Mouse (Mus musculus) cerebellum, adult 2 months (tissue): ENCODE data around the gene Mdm2. TPM values are rescaled to one million over a fixed set of nuclear protein-coding genes. Genes with fewer than 3 reads are reported as not detected.
A peak's percentile ranks its signal among the peaks of the same experiment; 100 is the strongest.

ENCODE experiments used
- DNase-seq, 2 experiments: peaks; one replicate each; pipeline ENCODE4 v3.0.0; 2021
- H3K27ac ChIP-seq: fragments of 200-500 bp; 2 replicates; pipeline ENCODE4 v1.5.1; 2012; ENCODE audit warnings: low read length, control low read depth, inconsistent platforms; ENCODE audit not compliant: insufficient read depth
- H3K27me3 ChIP-seq: fragments of 200-500 bp; 2 replicates; pipeline ENCODE4 v1.6.1; 2012; ENCODE audit warnings: inconsistent platforms, mild to moderate bottlenecking, low read length, moderate library complexity; ENCODE audit not compliant: control insufficient read depth, insufficient read depth
- H3K4me1 ChIP-seq: fragments of 200-500 bp; 2 replicates; pipeline ENCODE4 v1.6.1; 2011; ENCODE audit warnings: low read length; ENCODE audit not compliant: control insufficient read depth, insufficient read depth
- H3K4me3 ChIP-seq: fragments of 200-500 bp; replicated peaks from 2 replicates; pipeline ENCODE3; 2011; ENCODE audit warnings: mild to moderate bottlenecking, low read depth, low read length, control low read depth; ENCODE audit not compliant: insufficient read depth
- CTCF ChIP-seq: fragments of 200-500 bp; IDR thresholded peaks from 2 replicates; pipeline ENCODE4 v1.5.1; 2011; ENCODE audit warnings: low read depth, mild to moderate bottlenecking, control low read depth, low read length, moderate library complexity, borderline replicate concordance; ENCODE audit not compliant: insufficient read depth
- POLR2A ChIP-seq: fragments of 200-500 bp; IDR thresholded peaks from 2 replicates; pipeline ENCODE4 v1.6.1; 2011; ENCODE audit warnings: low read length, control low read depth, borderline replicate concordance; ENCODE audit not compliant: insufficient read depth
- WGBS: fragments of 180-500 bp; shearing (Covaris S2); methylation state at CpG from one replicate; pipeline ENCODE4 v1.1.7; 2018; 5-methylcytosine and 5-hydroxymethylcytosine counted together
- polyA plus RNA-seq: library from polyadenylated mRNA; depleted of rRNA; stranded (reverse); fragments of >200 nt; gene quantifications from 2 replicates; pipeline ENCODE4 v1.2.3, GENCODE M21; 2012

Mdm2 gene
- polyA plus RNA-seq, 1 experiment, result 67.6 TPM

GRCm38 (mm10) chr10:117675096-117676035 lies 35.2 kb downstream of the Mdm2 start:
- DNase-seq, result peak; percentile 83 to 87
- WGBS, result 21% methylated on average over 20 of the region's 20 CpGs
- no peaks in the 10 kb centered on the region for H3K4me1 ChIP-seq
- peak; percentile 54; the same call in 1 of the 2 replicates for TF ChIP-seq POLR2A
- no peak for TF ChIP-seq CTCF
- H3K27me3 ChIP-seq, result no peaks in the 10 kb centered on the region
- peak overlapping the region; percentile 55 for H3K4me3 ChIP-seq
- peak overlapping the region; percentile 64 for H3K27ac ChIP-seq

- DNase-seq, result no peak
- TF ChIP-seq CTCF, result no peak
- Histone ChIP-seq H3K27me3 (no peaks in the 10 kb centered on the region), H3K4me1 (no peaks in the 10 kb centered on the region), H3K27ac (no peak overlapping the region), H3K4me3 (no peak overlapping the region)
- WGBS, result 88% methylated on average over 3 of the region's 3 CpGs
Observed at GRCm38 (mm10) chr10:117674359-117675019, 36.1 kb downstream of the Mdm2 start.

GRCm38 (mm10) chr10:117673913-117674312 lies 36.6 kb downstream of the Mdm2 start:
- DNase-seq, result no peak
- 97% methylated on average over 1 of the region's 1 CpGs for WGBS

GRCm38 (mm10) chr10:117672693-117673092 lies 37.9 kb downstream of the Mdm2 start:
- no peaks in the 10 kb centered on the region for H3K27me3 ChIP-seq
- 26% methylated on average over 7 of the region's 7 CpGs for WGBS
- no peaks in the 10 kb centered on the region for H3K4me1 ChIP-seq
- TF ChIP-seq CTCF (no peak), POLR2A (no peak)
- H3K27ac ChIP-seq, result no peak overlapping the region; the same call in 1 of the 2 replicates
- H3K4me3 ChIP-seq, result no peak overlapping the region
- DNase-seq, result peak; percentile 27 to 39

More at GRCm38 (mm10) chr10:117673913-117674312, 36.6 kb downstream of the Mdm2 start:
- no peak overlapping the region for H3K4me3 ChIP-seq
- H3K27me3 ChIP-seq, result no peaks in the 10 kb centered on the region
- no peak overlapping the region for H3K27ac ChIP-seq
- no peaks in the 10 kb centered on the region for H3K4me1 ChIP-seq
- TF ChIP-seq POLR2A (no peak), CTCF (no peak)

GRCm38 (mm10) chr10:117671930-117672666 lies 38.5 kb downstream of the Mdm2 start:
- Histone ChIP-seq H3K4me3 (no peak overlapping the region), H3K27me3 (no peaks in the 10 kb centered on the region), H3K4me1 (no peaks in the 10 kb centered on the region), H3K27ac (no peak overlapping the region; the same call in 1 of the 2 replicates)
- 79% methylated on average over 13 of the region's 13 CpGs for WGBS
- DNase-seq, result no peak
- TF ChIP-seq CTCF (no peak), POLR2A (no peak)

- 90% methylated on average over 9 of the region's 9 CpGs for WGBS
- no peak overlapping the region for H3K27ac ChIP-seq
Observed at GRCm38 (mm10) chr10:117671266-117671665, 39.3 kb downstream of the Mdm2 start.

GRCm38 (mm10) chr10:117670791-117671190 lies 39.8 kb downstream of the Mdm2 start:
- 89% methylated on average over 5 of the region's 5 CpGs for WGBS
- Histone ChIP-seq H3K27ac (peak overlapping the region; percentile 30; the same call in 1 of the 2 replicates), H3K4me1 (no peaks in the 10 kb centered on the region), H3K27me3 (no peaks in the 10 kb centered on the region), H3K4me3 (no peak overlapping the region)
- TF ChIP-seq POLR2A, result no peak
- no peak for TF ChIP-seq CTCF
- DNase-seq, result no peak

More at GRCm38 (mm10) chr10:117671266-117671665, 39.3 kb downstream of the Mdm2 start:
- H3K4me1 ChIP-seq, result no peaks in the 10 kb centered on the region
- TF ChIP-seq POLR2A (no peak), CTCF (no peak)
- DNase-seq, result no peak
- H3K27me3 ChIP-seq, result no peaks in the 10 kb centered on the region
- no peak overlapping the region for H3K4me3 ChIP-seq
